Mouse (Mus musculus) B cell, adult (primary cell): ENCODE measurements around the gene Creld2. TPM values are rescaled to one million over a fixed set of nuclear protein-coding genes. Genes with fewer than 3 reads are reported as not detected.

Source experiments
- total RNA-seq: library from RNA; stranded (reverse); gene quantifications from 4 replicates; pipeline ENCODE4 v1.2.4, GENCODE M21; 2023; ENCODE audit not compliant: inconsistent age

Creld2 gene
- total RNA-seq, result 32.0 to 50.7 TPM (median 36.5 TPM) in 4 replicates

DNA sequence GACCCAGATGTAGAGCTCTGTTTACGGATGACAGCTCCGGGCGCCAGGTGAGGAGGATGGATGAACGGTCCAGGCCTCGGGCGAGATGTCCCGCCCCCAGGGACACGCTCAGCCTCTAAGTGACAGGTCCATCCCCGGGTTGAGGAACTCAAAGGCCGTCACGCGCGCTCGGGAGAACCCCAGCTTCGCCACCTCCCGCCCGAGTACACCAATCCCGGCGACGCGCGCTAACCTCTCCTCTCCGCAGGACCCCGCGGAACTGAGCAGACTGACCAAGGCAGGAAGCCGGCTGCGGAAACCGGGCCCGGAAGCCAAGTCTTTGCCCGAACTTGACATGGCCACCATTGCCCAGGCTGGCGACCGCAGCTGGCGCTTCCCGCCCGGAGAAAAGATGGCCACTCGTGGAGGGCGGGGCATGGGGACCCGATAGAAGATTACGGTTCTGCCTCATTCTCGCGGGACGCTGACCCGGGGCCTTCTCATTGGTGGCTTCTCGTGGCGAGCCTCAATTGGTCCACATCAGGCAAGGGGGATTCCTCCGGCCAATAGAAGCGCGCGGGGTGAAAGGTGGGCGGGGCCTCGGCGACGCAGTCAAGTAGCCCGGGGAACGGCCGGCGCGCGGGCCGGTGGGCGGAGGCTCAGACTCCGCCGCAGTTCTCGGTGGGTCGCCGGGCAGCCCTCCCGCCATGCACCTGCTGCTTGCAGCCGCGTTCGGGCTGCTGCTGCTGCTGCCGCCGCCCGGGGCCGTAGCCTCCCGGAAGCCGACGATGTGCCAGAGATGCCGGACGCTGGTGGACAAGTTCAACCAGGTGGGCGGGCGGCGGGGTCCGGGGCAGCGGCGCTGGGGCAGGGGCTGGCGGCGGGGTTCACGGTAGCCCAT is at the start of gene Creld2, which contains the start of gene Alg12:
Creld2 (plus strand) TSS at position 621 of the 880 bp plus-strand sequence.
Alg12 (minus strand) TSS at position 293 of the 880 bp plus-strand sequence.

DNA sequence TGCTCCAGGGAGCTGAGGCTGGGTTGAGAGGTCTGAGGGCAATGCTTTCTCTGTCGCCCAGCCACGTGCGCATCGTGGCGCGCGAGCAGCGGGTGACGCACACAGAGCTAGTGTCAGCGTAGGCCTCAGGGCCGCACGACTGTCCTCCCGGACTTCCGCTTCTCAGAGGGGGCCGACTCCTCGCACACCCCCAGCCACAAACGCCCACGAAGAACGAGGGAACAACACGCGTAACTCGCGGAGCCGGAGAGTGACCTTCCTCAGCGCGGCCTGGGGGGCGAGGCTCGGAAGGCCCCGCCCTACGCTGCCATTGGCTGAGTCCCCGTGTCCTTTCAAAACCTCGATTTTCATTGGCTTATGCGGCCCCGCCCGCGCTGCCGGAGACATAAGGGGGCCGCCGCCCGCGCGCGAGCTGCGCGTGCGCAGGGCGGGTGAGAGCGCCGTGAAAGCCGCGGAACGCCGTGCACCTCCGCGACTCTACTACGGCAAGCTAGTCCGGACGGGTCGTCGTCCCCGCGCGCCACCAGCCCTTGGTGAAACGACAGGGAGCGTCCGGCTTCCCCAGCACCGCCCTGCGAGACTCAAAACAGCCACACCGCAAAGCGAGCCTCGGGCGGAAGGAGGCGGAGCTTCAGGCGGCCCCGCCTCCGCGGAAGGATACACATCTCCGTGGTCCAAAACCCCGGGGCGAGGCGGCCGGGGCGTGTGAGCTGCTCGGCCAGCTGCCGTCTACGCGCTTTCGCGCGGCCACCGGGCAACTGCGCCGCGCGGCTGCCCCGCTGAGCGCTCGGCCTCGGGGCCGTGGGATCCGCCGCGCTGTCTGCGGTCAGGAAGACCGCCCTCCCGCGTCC is 42.6 kb downstream of the Creld2 start, which contains the start of gene Pim3:
Pim3 (plus strand) TSS at position 415 of the 851 bp plus-strand sequence.

Other genes starting within 250 kb of the Creld2 start
- gene Zdhhc25, start 219.3 kb upstream of the Creld2 start, total RNA-seq, result not detected in 4 replicates
- gene Brd1, start 85.4 kb upstream of the Creld2 start, total RNA-seq, result 97.6 to 106 TPM (median 101 TPM) in 4 replicates
- gene Zbed4, start 68.0 kb upstream of the Creld2 start, total RNA-seq, result 27.1 to 36.7 TPM (median 31.5 TPM) in 4 replicates
- 18.7 to 21.8 TPM (median 19.5 TPM) in 4 replicates for gene Alg12, start 328 bp upstream of the Creld2 start, total RNA-seq
- 99.0 to 122 TPM (median 117 TPM) in 4 replicates for gene Pim3, start 42.5 kb downstream of the Creld2 start, total RNA-seq
- gene Ttll8, start 134.8 kb downstream of the Creld2 start, total RNA-seq, result not detected in 4 replicates
- not detected in 4 replicates for gene Mlc1, start 159.4 kb downstream of the Creld2 start, total RNA-seq
- not detected in 4 replicates for gene Mov10l1, start 163.3 kb downstream of the Creld2 start, total RNA-seq
- gene Panx2, start 240.1 kb downstream of the Creld2 start, total RNA-seq, result not detected in 4 replicates